Mouse (Mus musculus) embryonic facial prominence, embryonic 10.5 days (tissue): ENCODE measurements at regions not wholly inside any gene's neighbourhood (a gene's known extent, or its start where the extent isn't known, plus 50 kb on each side); places are given as distances from the start of the nearest gene placed in this dataset.

ENCODE experiments used
- DNase-seq: peaks from one replicate; pipeline ENCODE4 v3.0.0-alpha.2; 2017; ENCODE audit warnings: low spot score
- H3K27ac ChIP-seq: fragments of 300-500 bp; sonication (generic); replicated peaks from 2 replicates; pipeline ENCODE4 v1.5.1; 2016; ENCODE audit warnings: mild to moderate bottlenecking
- H3K27me3 ChIP-seq: fragments of 300-500 bp; sonication (generic); replicated peaks from 2 replicates; pipeline ENCODE4 v1.6.1; 2016; ENCODE audit warnings: low read depth, mild to moderate bottlenecking; ENCODE audit not compliant: poor library complexity, severe bottlenecking
- H3K36me3 ChIP-seq: fragments of 300-500 bp; sonication (generic); replicated peaks from 2 replicates; pipeline ENCODE4 v1.6.1; 2016; ENCODE audit warnings: mild to moderate bottlenecking, moderate library complexity
- H3K4me1 ChIP-seq: fragments of 300-500 bp; sonication (generic); 2 replicates; pipeline ENCODE4 v1.6.1; 2016
- H3K4me3 ChIP-seq: fragments of 300-500 bp; sonication (generic); 2 replicates; pipeline ENCODE4 v1.5.1; 2016; ENCODE audit warnings: mild to moderate bottlenecking, moderate library complexity
- H3K9me3 ChIP-seq: fragments of 300-500 bp; sonication (generic); 2 replicates; pipeline ENCODE4 v1.6.1; 2016; ENCODE audit warnings: mild to moderate bottlenecking
- WGBS: fragments of 180-500 bp; shearing (Covaris S2); methylation state at CpG from one replicate; pipeline ENCODE4 v1.1.7; 2016; 5-methylcytosine and 5-hydroxymethylcytosine counted together

DNA sequence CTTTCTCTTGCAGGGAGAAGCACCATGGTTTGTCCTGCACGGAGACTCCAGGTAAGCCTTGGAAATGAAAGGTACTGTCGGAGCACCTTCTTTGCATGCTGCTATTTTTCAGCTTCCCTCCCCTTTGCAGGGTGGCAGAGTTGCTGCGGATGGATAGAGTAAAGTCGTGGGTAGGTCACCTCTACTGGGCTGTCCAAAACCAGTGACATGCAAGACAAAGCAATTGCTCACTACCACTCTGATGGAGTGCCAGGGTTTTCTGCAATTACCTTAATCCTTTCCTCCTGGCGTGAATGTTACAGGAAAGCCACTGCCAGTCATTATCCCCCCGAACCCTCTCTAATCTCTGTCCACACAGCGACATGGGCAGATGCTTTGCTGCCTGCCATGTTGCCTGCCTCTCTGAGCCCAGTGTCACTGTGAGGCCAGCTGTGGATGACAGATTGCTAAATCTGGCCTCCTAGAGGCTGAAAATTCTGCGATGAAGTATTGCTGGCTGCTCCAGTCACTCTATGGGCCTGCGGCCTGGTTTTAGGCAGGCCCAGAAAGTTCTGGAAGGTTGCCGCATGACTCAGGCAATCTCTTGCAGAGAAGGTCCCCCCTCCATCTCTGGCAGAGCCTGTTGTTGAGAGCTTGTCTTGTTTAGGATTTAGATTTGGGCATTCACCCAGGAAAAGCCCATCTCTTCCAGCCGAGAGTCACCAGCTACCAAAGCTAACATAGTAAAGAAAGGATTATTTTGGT is 54.1 kb upstream of the Sod3 start:
- no peaks in the 10 kb centered on the region for H3K36me3 ChIP-seq
- H3K9me3 ChIP-seq, result no peaks in the 10 kb centered on the region
- H3K4me3 ChIP-seq, result no peak overlapping the region
- H3K4me1 ChIP-seq, result no peaks in the 10 kb centered on the region
- H3K27ac ChIP-seq, result no peak overlapping the region
- DNase-seq, result no peak
- WGBS, result 86% methylated on average over 11 of the region's 11 CpGs
- H3K27me3 ChIP-seq, result no peaks in the 10 kb centered on the region

DNA sequence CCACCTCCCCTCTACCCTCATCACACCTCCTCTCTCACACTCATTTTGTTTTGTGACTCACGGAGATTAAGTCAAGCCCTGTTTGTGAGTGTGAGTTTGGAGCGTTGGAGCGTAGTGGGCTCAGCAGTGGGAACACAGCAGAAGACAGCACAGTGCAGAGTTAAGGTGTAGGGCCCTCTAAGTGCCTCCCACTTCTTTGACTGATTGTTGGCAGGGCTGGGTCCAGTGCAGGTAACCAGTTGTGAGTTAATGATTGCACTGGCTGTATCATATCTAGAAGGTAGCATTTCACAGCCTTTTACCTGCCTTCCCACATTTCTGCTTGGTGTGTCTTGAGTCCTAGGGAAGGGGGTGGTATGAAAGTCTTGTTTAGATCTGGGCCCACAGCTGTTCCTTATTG is 67.3 kb upstream of the Sod3 start:
- Histone ChIP-seq H3K9me3 (no peaks in the 10 kb centered on the region), H3K4me1 (no peaks in the 10 kb centered on the region), H3K36me3 (no peaks in the 10 kb centered on the region), H3K27me3 (no peaks in the 10 kb centered on the region), H3K4me3 (no peak overlapping the region), H3K27ac (no peak overlapping the region)
- 90% methylated on average over 3 of the region's 3 CpGs for WGBS
- DNase-seq, result no peak

DNA sequence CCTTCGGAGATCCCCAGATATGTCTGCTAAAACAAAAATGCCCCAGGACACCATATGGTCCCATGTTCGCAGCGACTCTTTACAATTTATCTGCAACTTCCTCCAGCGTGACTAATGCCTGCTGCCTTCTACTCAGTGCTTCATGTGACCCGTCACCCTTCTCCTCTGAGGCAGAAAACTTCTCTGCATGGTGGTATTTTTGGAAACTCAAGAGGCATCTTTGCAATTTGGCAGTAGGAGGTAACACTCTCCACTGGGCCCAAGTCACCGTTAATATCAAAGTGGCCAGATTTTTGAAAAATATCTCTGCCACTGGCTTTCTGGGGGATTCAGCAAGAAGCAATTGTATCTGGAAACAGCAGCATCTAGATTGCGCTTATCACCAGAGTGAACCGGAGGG is 69.1 kb upstream of the Sod3 start:
- DNase-seq, result no peak
- WGBS, result 59% methylated on average over 8 of the region's 8 CpGs
- H3K4me3 ChIP-seq, result no peak overlapping the region
- no peak overlapping the region for H3K27ac ChIP-seq
- no peaks in the 10 kb centered on the region for H3K36me3 ChIP-seq
- no peaks in the 10 kb centered on the region for H3K27me3 ChIP-seq
- no peaks in the 10 kb centered on the region for H3K4me1 ChIP-seq
- no peaks in the 10 kb centered on the region for H3K9me3 ChIP-seq

DNA sequence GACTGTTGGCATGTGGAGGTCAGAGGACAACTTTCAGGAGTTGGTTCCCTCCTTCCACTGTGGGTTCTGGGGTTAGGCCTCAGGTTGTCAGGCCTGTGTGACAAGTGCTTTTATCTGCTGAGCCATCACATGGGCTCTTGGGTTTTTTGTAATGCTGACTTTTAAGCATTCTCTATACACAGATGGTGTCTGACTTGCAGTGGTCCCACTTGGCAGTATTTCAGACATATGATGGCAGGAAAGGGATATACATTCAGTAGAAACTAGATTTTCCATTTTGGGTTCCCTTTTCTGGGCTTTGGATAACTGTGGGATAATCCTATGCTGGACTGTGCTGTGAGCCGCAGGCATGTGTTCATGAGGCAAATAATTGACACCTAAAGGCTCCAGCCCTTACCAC is 75.3 kb upstream of the Sod3 start:
- H3K4me1 ChIP-seq, result no peaks in the 10 kb centered on the region
- no peaks in the 10 kb centered on the region for H3K27me3 ChIP-seq
- 87% methylated on average over 1 of the region's 1 CpGs for WGBS
- no peak for DNase-seq
- H3K4me3 ChIP-seq, result no peak overlapping the region
- no peak overlapping the region for H3K27ac ChIP-seq
- no peaks in the 10 kb centered on the region for H3K9me3 ChIP-seq
- no peaks in the 10 kb centered on the region for H3K36me3 ChIP-seq

DNA sequence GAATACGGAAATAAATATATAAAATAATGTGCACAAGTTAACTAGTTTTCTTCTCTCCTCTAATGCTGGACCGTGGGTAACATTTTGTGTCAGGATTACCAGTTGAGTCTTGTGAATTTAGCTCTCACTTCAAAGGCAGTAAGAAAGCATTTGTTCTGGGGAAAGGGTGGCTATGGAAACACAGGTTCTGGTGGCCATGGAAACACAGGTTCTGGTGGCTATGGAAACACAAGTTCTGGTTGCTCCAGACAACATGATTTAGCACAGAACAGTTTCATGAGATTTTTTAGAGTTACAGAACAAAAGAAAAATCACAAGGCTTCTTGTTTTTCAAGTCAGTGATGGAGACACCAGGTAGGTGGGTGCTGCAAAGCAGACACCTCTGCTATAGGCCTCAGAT is 82.7 kb upstream of the Sod3 start:
- Histone ChIP-seq H3K27me3 (no peaks in the 10 kb centered on the region), H3K9me3 (no peaks in the 10 kb centered on the region), H3K36me3 (no peaks in the 10 kb centered on the region), H3K4me3 (no peak overlapping the region), H3K27ac (no peak overlapping the region), H3K4me1 (no peaks in the 10 kb centered on the region)
- DNase-seq, result no peak
- WGBS, result 92% methylated on average over 2 of the region's 2 CpGs

DNA sequence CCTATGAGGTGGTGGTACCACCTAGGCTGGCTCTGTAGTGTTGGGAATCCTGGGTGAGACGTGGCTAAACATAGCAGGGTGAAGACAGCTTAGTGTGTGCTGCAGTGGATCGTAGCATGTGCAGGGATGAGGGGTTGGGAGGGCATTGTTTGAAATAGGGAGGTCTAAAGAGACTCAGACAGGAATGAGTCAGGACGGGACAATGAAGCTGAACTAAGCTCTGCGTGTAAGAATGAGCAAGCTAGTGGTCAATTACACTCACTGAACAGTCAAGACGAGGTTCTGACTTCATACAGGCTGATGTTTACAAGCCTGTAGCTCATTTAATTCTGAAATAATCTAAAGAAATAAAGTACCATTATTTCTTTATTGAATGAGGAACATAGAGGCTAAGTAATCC is 85.5 kb upstream of the Sod3 start:
- no peak for DNase-seq
- no peak overlapping the region for H3K4me3 ChIP-seq
- WGBS, result 78% methylated on average over 5 of the region's 5 CpGs
- no peak overlapping the region for H3K27ac ChIP-seq
- no peaks in the 10 kb centered on the region for H3K4me1 ChIP-seq
- H3K27me3 ChIP-seq, result no peaks in the 10 kb centered on the region
- no peaks in the 10 kb centered on the region for H3K36me3 ChIP-seq
- no peaks in the 10 kb centered on the region for H3K9me3 ChIP-seq

DNA sequence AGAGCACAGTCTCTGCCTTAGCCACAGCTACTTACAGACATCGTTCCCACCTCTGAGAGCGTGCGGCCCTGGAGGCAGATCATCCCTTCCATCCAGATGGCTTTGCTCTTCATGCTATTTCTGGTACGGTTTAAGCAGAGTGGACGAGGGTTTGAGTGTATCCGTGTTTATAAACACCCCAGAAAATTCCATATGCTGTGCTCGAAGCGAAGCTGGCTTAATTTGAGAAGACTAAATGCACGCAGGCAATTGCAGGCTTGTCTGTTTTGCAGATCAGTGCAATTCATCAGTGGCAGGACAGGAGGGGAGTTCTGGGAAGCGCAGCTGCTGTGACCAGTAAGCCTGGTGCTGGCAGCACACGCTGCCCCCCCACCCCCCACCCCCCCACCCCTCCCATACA is 72.9 kb upstream of the Dhx15 start:
- 86% methylated on average over 11 of the region's 11 CpGs for WGBS
- H3K4me3 ChIP-seq, result no peak overlapping the region
- H3K36me3 ChIP-seq, result no peaks in the 10 kb centered on the region
- H3K27me3 ChIP-seq, result no peaks in the 10 kb centered on the region
- no peak for DNase-seq
- no peak overlapping the region for H3K27ac ChIP-seq
- no peaks in the 10 kb centered on the region for H3K9me3 ChIP-seq
- H3K4me1 ChIP-seq, result no peaks in the 10 kb centered on the region

DNA sequence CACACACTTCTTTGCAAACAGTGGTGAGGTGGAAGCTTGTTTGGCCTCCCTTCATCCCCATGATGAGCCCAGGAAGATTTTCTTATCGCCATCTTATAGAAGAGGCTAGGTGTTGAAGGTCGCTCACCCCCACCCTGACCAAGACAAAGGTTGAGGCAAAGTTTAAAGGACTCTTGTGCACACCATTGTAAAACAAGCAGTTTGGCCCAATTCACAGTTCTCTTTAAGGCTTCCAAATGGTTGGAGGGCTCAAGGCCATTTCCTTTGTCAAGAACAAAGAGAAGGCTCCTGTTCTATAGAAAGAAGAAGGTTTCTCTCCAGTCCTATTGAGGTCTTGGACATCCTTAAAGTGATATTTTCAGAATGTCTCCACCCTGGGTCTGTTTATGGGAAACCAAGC is 67.8 kb upstream of the Dhx15 start:
- Histone ChIP-seq H3K36me3 (no peaks in the 10 kb centered on the region), H3K4me1 (peaks cover 8% of the 10 kb centered on the region; the same call in 1 of the 2 replicates), H3K9me3 (no peaks in the 10 kb centered on the region), H3K27ac (no peak overlapping the region), H3K4me3 (no peak overlapping the region), H3K27me3 (no peaks in the 10 kb centered on the region)
- DNase-seq, result no peak
- WGBS, result 93% methylated on average over 2 of the region's 2 CpGs

DNA sequence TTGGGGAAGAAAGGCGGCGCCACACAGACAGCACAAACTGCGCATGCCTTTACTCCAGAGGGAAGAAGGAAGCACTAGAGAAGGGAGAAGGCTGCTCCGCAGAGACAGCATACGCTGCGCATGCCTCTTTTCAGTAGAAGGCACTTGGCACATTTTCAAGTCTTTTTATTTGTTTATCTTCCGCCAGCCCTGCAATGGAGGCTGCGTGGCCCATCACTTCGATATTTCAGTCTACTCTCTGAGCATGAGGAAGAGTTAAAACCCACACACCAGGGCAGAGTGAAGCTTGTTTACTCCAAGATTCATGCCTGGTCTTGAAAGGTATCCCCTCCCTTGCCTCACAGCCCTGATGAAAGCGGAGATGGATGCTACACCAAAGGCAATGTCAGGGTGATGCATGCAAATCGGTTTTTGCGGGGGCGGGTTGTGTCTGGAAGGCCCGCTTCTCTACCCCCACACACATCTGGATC is 64.3 kb upstream of the Dhx15 start:
- H3K4me3 ChIP-seq, result no peak overlapping the region
- WGBS, result 80% methylated on average over 14 of the region's 14 CpGs
- peaks cover 8% of the 10 kb centered on the region; the same call in 1 of the 2 replicates for H3K4me1 ChIP-seq
- H3K27ac ChIP-seq, result no peak overlapping the region
- peak; percentile 44 for DNase-seq
- H3K36me3 ChIP-seq, result no peaks in the 10 kb centered on the region
- H3K9me3 ChIP-seq, result no peaks in the 10 kb centered on the region
- H3K27me3 ChIP-seq, result no peaks in the 10 kb centered on the region

DNA sequence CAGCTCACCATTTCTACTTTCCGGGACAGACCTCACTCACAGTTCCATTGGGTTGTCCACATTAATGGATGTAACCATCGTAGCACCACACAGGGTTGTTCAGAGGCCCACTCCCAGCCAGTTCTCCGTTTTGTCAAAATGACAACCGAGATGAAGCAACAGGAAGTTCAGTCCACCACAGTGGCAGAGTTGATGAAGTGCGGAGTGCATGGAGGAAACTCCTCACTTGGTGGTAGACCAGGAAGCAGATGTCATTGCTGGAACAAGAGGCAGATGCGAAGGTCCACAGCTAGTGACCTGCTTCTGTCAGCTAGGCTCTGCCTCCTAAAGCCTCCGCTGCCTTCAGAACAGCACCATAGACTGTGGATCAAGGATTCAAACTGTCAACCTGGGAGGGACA is 59.5 kb upstream of the Dhx15 start:
- no peak overlapping the region for H3K27ac ChIP-seq
- H3K36me3 ChIP-seq, result no peaks in the 10 kb centered on the region
- no peaks in the 10 kb centered on the region for H3K9me3 ChIP-seq
- no peak for DNase-seq
- no peaks in the 10 kb centered on the region for H3K27me3 ChIP-seq
- H3K4me1 ChIP-seq, result peaks cover 4% of the 10 kb centered on the region; the same call in 1 of the 2 replicates
- WGBS, result 89% methylated on average over 7 of the region's 7 CpGs
- no peak overlapping the region for H3K4me3 ChIP-seq

DNA sequence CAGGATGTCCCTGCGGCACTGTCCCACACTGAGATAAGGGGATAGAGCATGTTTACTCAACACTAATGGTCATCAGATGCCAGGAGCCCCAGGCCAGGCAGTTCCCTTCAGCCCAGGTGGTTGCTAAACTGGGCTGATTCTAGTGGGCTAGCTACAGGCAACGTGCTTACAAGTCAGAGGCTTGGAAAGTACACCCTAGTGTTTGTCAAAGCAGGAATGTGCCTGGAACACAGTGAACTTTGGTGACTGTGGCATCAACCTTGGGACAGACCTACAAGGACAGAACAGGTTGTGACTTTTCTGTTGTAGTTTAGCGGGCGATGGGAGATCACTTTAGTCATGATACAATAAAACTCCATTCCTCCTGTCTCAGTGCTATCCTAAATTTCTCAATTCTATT is 53.6 kb upstream of the Dhx15 start:
- Histone ChIP-seq H3K27ac (no peak overlapping the region), H3K9me3 (no peaks in the 10 kb centered on the region), H3K36me3 (no peaks in the 10 kb centered on the region), H3K27me3 (no peaks in the 10 kb centered on the region), H3K4me3 (no peak overlapping the region), H3K4me1 (no peaks in the 10 kb centered on the region)
- no peak for DNase-seq
- WGBS, result 80% methylated on average over 4 of the region's 4 CpGs

DNA sequence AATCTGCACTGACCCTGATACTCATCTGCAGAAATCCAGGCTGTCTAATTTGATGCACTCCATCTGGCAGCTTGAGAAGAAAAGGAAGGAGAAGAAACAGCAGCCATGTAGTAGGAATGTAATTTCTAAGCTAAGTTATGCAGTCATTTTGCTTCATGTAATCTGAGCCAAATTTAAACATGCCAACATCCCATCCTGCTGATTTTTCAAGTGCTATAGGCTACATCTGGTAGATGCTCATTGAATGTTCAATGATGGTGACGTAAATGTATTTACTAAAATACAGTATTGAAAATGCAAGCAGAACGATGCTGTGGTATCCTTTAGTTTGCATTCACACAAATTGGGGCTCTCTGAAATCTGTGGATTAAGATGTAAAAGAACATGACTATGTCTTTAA is 52.1 kb upstream of the Dhx15 start:
- WGBS, result 92% methylated on average over 2 of the region's 2 CpGs
- Histone ChIP-seq H3K27ac (no peak overlapping the region), H3K4me1 (peaks cover 8% of the 10 kb centered on the region)

DNA sequence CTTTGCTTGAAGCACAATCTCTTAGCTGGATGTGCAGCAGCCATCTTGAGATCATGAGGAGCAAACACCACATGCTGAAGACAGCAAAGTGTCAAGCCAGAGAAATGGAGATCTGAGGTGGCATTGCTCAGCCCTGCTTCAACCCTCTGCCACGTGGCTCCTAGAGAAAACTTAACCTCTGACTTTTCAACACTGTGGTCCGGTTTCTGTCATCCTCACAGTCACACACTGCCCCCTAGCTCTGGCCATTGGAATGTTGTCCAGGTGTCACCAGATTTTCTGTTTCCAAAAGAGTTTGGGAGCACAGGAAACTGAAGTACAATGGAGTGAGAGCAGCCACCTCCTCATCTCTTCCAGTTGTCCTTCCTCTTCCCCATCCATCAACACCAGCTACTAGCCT is 50.2 kb upstream of the Dhx15 start:
- H3K4me1 ChIP-seq, result peaks cover 9% of the 10 kb centered on the region
- H3K27me3 ChIP-seq, result no peaks in the 10 kb centered on the region
- H3K36me3 ChIP-seq, result no peaks in the 10 kb centered on the region
- no peak for DNase-seq
- 5% methylated on average over 2 of the region's 2 CpGs for WGBS
- H3K27ac ChIP-seq, result no peak overlapping the region
- no peak overlapping the region for H3K4me3 ChIP-seq
- H3K9me3 ChIP-seq, result no peaks in the 10 kb centered on the region

More for the DNA sequence above, 52.1 kb upstream of the Dhx15 start:
- no peaks in the 10 kb centered on the region for H3K27me3 ChIP-seq
- H3K4me3 ChIP-seq, result no peak overlapping the region
- no peak for DNase-seq
- H3K9me3 ChIP-seq, result no peaks in the 10 kb centered on the region
- H3K36me3 ChIP-seq, result no peaks in the 10 kb centered on the region
